Mouse (Mus musculus) left cerebral cortex, postnatal 4 days (tissue): ENCODE data around the gene Rhbdf2. TPM values are rescaled to one million over a fixed set of nuclear protein-coding genes. Genes with fewer than 3 reads are reported as not detected.

Experiments
- DNase-seq: peaks from one replicate; pipeline ENCODE4 v3.0.0-alpha.2; 2022
- intact Hi-C: fragments of 180-260 bp; cut with DNase I; formaldehyde crosslinking; loops from one replicate; pipeline ENCODE4 v1.15.1; 2025
- total RNA-seq, 2 experiments: library from RNA; stranded (reverse); gene quantifications; 2 replicates each; pipeline ENCODE4 v1.2.3; 2021

The Rhbdf2 gene
- total RNA-seq, 2 experiments from 2014 or later = 0.90 to 1.5 TPM

DNA sequence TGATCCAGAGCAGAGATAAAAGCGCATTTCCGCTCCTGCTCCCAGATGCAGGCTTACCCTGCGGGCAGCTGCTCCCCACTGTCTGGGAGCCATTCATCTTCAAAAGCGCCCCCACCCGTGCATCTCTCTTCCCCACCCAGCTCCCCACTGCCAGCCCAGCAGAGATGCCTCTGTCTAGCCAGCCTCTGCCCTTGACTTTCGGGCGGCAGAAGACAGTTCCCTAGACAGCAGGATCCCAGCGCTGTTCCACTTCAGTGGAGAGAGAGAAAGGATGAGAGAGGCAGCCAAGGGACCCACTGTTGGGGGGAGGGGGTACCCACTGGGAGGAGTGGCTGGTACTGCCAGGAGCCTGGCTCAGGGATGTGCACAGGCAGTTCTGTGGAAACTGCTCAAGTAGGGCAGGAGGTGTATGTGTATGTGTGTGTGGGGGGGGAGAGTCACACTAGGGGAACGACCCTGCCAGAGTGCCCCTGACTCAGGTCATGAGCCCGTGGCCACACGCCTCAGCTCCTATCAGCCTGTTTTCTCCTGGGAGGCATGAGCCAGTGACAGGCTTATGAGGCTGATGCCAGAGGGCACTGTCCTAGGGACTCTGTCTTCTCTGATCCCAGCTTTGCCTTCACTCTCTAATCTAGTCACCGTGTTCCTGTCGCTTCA, 34.6 kb upstream of the Rhbdf2 start:
- intact Hi-C loops = loop anchor here (10.0 kb wide), 1 partner anchor 393 kb away; no protein-coding TSS in a partner anchor
- peak; percentile 85 for DNase-seq

DNA sequence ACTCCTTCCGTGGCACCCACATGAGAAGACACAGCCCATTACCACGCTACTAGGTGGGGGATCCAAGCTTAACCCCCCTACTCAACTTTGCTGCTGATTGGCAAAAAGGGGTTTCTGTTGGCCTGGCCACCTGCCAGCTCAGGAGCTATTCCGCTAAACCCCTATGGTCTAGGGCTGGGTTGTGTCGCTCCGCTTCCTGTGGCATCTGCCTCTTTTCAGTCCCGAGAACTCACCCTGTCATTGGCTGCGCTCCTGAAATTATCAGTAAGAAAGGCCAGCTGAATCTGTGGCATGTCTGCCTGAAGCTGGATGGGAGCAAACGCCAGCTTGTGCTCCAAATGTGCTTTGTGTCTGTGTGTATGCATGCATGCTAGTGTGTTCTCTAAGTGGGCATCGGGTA, 33.4 kb upstream of the Rhbdf2 start:
- intact Hi-C loops = loop anchor here (10.0 kb wide), 1 partner anchor 395 kb away; no protein-coding TSS in a partner anchor

DNA sequence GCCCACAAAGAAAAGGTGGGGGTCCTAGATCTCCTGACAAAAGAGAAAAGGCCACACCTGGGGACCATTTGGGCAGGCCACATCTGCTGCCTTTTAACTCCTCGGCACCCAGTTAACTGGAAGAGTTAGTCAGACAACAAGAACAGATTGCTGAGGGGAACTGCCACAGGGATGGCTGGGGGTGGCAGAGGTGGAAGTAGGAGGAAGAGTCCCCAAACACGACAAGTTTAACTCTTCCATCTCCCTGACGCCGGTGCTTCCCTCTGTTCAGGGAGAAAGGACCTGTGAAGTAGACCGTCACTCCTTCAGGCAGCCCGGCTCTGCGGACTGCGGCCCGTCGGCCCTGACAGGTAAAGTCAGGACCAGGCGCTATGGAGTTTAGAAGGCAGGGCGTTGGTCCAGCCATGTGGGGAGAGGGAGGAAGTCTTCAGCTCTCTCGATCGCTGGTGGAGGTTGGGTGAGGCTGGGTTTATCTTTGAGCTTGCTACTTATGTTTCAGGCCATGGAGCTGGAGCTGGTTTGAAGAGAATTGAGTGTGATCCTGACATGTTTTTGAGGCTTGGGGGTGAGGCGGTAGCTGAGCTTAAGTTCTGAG, 32.3 kb upstream of the Rhbdf2 start:
- no peak for DNase-seq

More for the DNA sequence above, 33.4 kb upstream of the Rhbdf2 start:
- peak; percentile 52 for DNase-seq

DNA sequence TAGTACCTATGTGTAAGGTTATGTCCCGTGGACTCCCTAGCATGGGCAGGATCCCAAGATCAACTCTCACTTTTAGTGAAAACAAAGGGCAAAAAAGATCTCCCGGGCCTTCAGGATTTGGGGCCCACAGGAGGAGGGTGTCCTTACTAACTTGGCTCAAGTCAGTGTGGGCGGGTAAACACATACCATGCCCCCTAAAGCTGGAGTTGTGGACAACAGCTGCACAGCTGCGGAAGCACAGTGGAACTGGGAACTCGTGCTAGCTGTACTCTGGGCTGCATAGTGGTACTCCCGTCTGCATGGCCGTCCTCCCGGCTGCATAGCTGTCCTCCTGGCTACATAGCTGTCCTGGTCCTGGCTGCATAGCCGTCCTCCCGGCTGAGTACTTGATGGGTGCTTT, 31.4 kb upstream of the Rhbdf2 start:
- no peak for DNase-seq
- intact Hi-C loops = no loop called here

More for the DNA sequence above, 32.3 kb upstream of the Rhbdf2 start:
- intact Hi-C loops = no loop called here

DNA sequence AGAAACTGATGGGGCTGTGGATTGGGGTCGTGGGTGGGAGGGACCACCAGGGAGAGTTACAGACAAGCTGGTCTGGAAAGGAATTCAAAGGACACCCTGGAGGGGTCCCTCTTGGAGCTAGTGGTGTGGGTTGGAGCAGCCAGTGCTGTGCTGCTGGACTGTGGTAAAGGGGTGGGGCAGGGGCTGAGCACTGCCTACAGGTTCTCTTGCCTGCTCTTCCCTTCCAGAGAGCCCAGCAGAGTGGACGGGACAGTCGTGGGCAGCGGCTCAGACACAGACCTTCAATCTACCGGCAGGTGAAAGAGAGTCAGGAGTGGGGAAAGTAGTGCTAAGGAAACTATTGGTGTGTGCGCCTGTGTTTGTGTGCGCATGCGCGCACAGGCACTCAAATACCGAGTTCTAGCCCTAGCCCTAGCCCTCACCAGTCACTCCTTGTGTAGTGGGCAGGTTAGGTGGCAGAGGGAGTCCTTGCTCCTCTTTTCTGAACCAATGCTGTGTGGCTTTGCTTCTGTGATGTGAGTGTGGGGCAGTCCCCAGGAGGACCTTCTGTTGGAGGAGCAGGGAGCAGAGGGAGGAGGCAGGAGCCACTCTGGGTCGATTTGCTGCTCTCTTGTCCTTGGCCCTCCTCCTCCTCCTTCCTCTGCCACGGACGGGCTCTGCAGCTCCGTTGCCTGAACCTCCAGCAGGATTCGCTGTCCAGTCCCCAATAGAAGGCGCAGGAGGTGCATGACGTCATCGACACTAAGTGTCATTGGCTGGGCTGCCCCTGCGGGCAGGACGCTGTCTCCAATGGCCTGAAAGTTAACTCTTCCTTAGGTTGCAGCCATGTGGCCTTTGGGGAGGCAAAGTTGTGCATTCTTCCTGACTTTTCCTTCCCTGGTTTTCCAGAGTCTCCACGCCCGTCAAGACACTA, 30.7 kb upstream of the Rhbdf2 start:
- intact Hi-C loops = no loop called here
- DNase-seq = peak; percentile 93

DNA sequence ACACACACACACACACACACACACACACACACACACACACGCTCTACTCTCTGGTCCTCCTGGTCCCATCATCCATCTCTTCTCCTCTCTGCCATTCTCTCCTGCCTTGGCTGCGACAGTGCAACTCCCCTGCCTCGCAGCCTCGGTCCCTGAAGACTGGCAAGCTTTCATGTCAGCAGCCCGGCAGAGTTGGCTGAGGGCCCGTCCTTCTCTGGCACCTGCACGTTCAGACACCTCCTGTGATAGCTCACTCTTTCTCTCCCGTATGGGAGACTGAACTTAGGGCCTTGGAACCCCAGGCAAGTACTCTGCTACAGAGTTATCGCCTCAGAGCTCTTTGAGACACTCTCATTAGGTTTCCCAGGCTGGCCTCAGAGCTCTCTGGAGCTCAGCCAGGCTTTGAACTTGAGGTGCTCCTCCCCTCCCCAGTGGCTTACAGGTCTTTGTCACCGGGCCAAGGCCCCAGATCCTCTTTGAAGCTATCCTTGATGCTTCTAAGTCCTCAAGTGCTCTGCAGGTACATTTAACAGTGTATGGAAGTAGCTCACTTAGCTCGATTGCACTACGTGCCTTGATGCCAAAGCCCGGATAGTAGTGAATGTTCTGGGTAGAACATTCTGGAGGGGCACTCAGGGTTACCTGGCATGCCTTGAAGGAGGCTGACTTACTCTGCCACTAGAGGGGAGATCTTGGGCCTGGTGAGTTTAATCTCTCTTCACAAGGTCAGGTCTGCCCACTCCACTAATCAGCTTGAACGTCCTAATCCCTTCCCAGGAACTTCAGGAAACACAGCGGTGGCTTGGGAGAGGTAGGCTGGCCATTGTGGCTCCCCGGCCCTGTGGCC, 29.8 kb upstream of the Rhbdf2 start:
- DNase-seq = peak; percentile 53
- intact Hi-C loops = no loop called here

DNA sequence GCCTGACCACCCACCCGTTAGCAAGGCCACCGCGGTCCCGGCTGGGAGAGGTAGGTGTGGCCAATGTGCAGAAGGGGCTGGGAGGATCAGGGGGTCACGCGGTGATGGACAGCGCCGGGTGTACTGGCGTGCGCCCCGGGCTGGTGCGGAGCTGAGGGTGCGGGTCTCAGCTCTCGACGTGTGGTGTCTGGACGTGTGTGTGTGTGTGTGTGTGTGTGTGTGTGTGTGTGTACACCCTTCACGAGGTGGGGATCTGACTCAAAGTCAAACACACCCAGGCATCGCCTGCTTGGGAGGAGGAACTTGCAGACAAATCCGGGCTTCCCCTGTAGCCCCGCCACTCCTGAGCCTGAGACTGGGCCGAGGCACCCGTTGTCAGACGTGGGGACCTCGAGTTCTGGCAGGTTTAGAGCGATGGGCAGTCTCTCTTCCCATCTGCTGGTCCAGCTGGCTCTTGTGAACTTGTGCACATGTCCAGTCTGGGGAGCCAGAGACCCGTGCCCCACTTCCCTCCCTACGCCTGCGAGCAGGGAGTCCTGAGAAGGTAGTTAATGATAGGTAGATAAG, 27.5 kb upstream of the Rhbdf2 start, which contains the start of gene Cygb:
TSS of gene Cygb (minus strand) at position 59 of the 567 bp plus-strand sequence.
- intact Hi-C loops = no loop called here
- DNase-seq = peak; percentile 71

DNA sequence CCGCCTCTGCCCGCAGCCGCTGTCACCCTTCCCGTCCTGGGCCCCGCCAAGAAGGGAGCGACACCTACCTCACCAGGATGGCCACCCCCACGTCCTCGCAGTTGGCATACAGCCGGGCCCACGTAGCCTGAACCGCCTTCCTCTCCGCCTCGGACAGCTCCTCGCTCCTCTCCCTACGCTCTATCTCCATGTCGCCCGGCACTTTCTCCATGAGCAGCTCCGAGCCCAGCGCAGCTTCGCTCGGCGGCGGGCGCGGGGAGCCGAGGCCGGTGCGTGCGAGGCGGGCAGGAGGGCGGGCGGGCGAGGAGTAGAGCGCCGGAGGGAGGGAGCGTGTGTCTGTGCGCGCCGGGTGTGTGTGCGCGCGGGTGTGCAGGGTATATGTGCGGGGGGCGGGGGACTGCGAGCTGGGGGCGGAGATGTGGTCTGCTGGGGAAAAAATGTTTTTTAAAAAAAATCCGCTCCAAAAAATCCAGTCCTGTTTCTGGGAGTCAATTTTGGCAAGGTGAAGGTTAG, 26.9 kb upstream of the Rhbdf2 start:
- peak; percentile 59 for DNase-seq
- intact Hi-C loops = no loop called here

DNA sequence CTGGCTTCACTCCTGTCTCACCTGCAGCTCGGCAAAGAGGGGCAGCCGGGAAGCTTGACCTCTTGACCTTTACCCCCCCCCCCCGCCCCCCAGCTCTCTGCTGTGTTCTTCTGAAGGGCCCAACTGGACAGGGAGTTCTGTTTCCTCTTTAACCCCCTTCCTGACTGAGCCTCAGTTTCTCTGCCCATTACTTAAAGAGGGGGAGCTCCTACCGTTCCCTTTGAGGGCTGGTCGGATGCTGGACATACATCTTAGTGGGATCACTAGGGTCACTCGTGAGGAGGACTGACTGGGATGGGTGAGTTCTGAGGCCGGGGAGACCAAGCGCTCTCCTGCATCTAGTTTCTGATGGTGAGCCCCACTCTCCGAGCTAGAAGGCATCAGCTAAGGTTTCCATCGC, 26.4 kb upstream of the Rhbdf2 start, which contains the start of gene Prcd:
TSS of gene Prcd (plus strand) at position 301 of the 400 bp plus-strand sequence.
- intact Hi-C loops = no loop called here
- no peak for DNase-seq

DNA sequence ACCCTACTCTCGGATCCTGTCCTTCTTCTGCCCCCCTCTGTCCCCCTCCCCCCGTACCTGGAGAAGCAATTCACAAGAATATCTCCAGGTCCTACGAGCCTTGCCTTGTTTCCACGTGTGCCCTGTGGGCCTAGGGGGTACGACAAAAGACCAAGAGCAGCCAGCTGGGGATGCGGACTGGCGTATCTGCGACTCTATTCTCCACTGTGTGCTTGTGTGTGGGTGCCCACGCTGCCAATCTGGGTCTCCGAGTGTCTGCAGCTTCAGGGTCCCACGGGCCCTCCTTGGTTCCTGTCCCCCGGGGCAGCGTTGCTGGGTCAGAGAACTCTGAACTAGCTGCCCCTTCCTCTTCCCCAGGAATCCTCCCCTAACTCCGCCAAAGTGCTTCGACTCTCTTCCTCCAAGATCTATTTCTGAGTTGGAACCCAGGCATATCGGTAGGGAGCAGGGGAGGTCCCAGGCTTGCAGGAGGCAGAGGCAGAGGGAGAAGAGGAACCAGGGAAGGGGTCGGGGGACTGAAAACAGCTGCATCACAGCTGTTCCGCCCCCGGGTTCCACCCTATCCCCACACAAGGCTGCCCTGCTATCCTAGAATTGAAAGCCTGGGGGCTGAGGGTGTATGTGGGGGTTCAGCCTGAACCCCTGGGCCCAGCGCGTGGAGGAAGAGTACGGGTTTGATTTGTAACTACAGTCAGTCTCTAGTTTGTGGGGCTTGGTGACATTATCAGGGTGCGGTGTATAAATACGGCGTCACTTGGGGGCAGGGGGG, 25.7 kb upstream of the Rhbdf2 start:
- no peak for DNase-seq
- intact Hi-C loops = no loop called here

DNA sequence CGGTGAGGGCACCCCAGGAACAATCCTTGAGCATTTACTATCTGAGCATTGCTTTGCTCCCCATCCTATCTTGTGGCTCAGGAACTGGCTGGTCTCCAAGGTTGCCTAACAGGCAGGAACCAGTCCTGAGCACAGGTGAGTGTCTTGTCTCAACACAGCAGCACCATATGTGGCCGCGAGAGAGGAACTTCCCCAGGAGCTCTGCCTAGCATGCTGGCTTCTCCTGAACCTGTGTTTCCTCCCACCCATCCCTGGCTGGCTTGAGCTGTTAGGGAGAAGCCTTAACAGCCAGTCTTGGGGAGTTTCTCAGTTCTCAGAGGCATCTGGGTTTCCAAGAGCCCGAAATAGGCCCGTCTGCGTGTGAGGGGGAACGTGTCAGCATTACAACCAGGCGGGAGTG, 24.5 kb upstream of the Rhbdf2 start:
- intact Hi-C loops = no loop called here
- DNase-seq = no peak

DNA sequence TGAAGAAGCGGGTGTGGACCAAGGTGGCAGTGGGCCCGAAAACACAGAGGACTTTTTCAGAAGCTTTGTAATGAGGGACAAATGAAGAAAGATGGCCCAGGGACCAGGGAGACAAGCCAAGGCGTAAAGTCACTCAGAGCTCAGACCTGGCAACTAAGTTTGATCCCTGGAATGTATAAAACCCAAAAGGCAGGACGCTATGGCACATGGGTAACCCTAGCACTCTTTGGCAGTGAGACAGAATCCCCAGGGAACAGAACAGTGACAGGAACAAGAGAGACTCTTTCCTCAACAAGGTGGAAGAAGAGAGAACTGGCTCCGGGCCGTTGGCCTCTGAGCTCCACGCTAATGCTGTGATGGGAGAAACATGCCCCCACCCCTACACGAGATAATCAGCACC, 24.0 kb upstream of the Rhbdf2 start:
- DNase-seq = no peak
- intact Hi-C loops = no loop called here

DNA sequence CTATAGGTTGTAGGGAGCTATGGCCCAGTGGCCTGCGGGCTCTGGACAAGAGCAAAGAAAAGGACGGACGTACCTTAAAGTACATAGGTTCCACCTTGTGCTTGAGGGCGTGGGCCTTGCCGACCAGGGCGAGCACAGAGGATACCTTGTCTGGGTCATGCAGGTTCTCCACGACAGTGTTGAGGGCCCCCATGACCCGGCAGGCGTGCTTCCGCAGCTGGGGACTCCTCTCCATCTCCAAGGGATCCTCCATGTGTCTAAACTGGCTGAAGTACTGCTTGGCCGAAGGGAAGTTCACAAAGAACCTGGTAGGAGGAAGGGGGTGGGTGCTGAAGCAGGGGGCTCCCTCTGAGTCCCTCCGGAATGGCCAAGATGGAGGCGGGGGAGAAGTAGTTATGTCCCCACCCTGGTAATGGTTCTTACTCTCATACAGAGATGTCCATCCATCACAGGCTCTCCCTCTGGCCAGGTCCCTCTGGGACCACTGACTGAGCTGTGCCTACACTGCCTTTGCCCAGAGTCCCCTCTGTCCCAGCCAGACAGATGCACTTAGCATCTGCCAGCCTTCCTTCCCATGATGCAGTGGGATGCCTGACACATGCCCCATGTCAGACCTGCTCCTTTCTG, 23.0 kb upstream of the Rhbdf2 start:
- DNase-seq = no peak
- intact Hi-C loops = no loop called here

DNA sequence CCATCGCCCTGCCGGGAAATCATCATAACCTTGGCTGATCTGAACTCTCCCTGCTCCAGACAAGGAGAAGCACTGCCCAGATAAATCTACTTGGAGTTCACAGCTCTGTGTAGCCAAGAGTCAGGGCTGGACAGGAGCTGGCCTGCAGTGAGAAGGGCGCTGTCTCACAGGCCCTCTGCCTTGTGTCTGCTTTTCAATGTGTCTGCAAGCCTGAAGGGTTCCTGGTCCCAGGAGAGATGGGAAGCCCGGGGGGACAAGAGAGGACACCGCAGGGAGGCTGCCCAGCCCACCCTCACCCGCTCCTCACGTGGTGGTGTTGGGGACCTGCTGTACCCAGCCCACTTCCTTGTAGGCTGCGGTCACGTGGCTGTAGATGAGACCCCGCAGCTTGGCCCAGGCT, 22.2 kb upstream of the Rhbdf2 start:
- no peak for DNase-seq
- intact Hi-C loops = no loop called here

DNA sequence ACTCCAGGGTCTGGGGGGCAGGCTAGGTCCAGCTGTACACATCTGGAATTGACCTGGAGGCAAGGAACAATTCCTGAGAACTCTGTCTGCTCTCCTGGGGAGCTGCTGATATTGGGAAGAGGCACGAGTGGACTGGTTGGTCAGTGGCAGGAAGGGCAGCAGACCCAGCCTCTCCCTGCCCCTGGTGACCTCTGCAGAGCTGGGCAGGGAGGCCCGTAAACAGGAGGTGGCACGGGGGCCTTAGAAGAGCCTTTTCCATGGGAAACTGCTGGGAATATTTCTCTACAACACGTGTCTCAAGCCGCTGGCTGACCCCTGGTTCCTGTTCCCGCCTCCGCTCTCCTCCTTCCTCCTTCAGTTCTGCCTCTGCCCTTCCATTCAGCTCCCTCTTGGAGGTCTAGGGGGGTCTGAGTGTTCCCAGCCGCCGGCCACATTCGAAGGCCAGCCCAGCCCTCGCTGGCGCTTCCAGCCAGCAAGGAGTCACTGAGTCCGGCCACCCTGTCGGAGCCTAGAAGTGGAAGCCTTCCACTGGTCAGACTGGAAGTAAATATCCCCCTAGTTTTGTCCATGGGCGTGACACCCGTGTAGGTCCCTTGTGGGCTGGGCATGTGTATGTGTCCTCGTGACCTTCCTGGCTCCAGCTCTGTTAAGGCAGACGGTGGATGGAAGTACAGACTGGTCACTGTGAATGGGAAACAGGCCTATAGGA, 21.5 kb upstream of the Rhbdf2 start:
- intact Hi-C loops = no loop called here
- DNase-seq = no peak

DNA sequence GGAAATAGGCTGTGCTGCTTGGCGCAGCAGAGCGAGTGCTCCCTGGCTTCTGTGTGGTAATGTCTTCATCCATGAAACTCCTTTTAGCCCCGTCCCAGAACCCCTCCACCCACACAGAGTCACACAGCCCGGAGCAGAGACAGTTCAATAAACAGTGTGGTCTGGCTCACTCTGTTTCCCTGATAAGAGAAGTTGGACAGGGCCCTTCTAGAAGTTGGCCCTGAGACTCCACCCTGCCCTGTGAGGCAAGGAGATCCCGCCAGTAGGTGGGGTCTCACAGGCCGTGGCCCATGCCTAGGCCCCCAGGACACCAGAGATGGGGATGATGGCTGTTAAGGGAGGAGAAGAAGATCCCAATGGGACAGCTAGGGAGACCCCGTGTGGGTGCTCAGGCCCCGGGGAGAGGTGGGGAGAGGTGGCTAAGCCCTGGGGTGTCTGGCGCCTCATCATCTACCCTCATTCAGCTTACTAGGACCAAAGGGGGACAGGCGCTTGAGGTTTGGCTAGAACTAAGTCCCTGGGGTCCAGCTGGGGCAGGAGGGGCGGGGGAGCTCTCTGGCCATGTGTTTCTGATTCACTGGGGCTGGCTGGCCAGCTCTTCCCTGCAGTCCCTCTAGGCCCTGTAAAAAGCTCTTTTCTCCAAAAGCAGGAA, 20.6 kb upstream of the Rhbdf2 start:
- intact Hi-C loops = no loop called here
- peak; percentile 32 for DNase-seq

DNA sequence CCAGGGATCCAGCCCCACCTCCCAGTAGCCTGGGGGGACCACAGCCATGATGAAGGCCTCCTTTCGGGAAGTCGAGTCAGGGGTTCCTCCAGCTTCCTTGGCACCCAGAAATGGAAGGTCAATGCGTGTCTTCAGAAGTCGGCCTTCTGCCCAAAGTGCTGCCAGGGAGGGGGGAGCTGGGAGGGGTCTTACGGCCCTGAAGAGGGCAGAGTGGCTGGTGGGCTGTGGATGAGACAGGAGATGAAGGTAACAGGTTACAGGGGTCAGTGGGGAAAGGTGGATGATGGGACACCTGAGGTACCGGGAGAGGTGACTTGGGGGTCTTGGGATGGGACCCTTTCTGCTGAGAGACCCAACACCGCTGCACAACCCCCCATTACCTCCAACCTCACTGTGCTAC, 20.0 kb upstream of the Rhbdf2 start:
- DNase-seq = no peak
- intact Hi-C loops = no loop called here

DNA sequence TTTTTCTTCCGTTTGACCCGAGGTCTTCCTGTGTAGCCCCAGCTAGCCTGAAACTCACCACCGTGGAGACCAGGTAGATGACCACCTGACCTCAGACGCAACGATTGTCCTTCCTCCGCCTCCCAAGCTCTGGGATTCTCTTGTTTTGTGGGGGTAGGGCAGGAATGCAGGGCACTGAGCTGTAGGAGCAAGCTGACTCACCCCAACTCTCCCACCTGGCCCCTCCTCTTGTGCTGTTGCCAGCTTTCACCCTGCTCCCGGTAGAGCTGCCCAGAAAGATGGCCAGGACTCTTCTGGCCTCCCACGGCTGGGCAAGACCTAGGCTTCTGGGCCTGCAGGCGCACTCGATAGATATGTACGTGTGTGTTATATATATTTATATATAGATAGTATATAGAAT, 19.3 kb upstream of the Rhbdf2 start:
- no peak for DNase-seq

More for the DNA sequence above, 19.3 kb upstream of the Rhbdf2 start:
- intact Hi-C loops = no loop called here
